ENCODE assay signal across 10 mouse cellular contexts in genomic region chr7:145211680-145212659, GRCm38 (mm10). TPM values are rescaled to one million over a fixed set of nuclear protein-coding genes. Genes with fewer than 3 reads are reported as not detected.
DNase-seq lines count a peak whose midpoint lies in the region; ATAC-seq and TF ChIP-seq lines count a peak whose summit lies in the region.
"Had no signal": no experiment of that assay in that cellular context is flagged by ENCODE, and none has a peak within 500 bp of the region (broad histone marks: within the 10 kb centered on the region; RNA-seq: fewer than 3 reads in every experiment).

No protein-coding gene starts in this region.

- DNase-seq in kidney, adult 11 months = peak; percentile 40
- no peak for DNase-seq in kidney, adult 8-10 months
- peak; percentile 81 for DNase-seq in forebrain, embryonic 14.5 days (ENCODE audit: low spot score)
- peak; percentile 65 for DNase-seq in limb, embryonic 10.5 days (ENCODE audit: low spot score)
- DNase-seq in urinary bladder, postnatal 14 days (ENCODE audit: low spot score) = no peak
- no peak for DNase-seq in gastrocnemius, adult 2 months
- DNase-seq in adrenal gland, postnatal 14 days = no peak

- peaks cover 18% of the 10 kb centered on the region for H3K4me1 ChIP-seq in forebrain, embryonic 14.5 days (ENCODE audit: control insufficient read depth, insufficient read depth, low read length)
- H3K4me1 ChIP-seq in limb, embryonic 10.5 days = peaks cover 52% of the 10 kb centered on the region
- H3K4me1 ChIP-seq in stomach, embryonic 14.5 days (ENCODE audit: control insufficient read depth, insufficient read depth, low read length) = peaks cover 18% of the 10 kb centered on the region

- no peaks in the 10 kb centered on the region for H3K27me3 ChIP-seq in forebrain, embryonic 14.5 days (replicated peaks; ENCODE audit: control insufficient read depth, insufficient read depth, low read length)
- no peaks in the 10 kb centered on the region for H3K27me3 ChIP-seq in limb, embryonic 10.5 days (ENCODE audit: low read depth, poor library complexity, severe bottlenecking)
- H3K27me3 ChIP-seq in stomach, embryonic 14.5 days (ENCODE audit: control insufficient read depth, insufficient read depth, low read length) = no peaks in the 10 kb centered on the region

- peak overlapping the region; percentile 83 for H3K27ac ChIP-seq in forebrain, embryonic 14.5 days (ENCODE audit: low read depth, low read length)
- H3K27ac ChIP-seq in limb, embryonic 10.5 days = peak overlapping the region; percentile 89
- H3K27ac ChIP-seq in stomach, embryonic 14.5 days (ENCODE audit: low read length) = no peak overlapping the region; the same call in 1 of the 2 replicates
- H3K27ac ChIP-seq in gastrocnemius, adult 2 months = no peak overlapping the region

- peak; percentile 84 for ATAC-seq in forebrain, embryonic 14.5 days
- ATAC-seq in stomach, embryonic 14.5 days (ENCODE audit: insufficient number of reproducible peaks, insufficient read depth, low FRiP score, low read depth) = 0 out of 2 replicates have a peak, but pooled peaks have one; percentile 35

- H3K9ac ChIP-seq in forebrain, embryonic 14.5 days (ENCODE audit: low read length) = peak overlapping the region; percentile 47; the same call in 1 of the 2 replicates
- 0 out of 2 replicates have a peak overlapping the region, but pooled peaks have one; percentile 4 for H3K9ac ChIP-seq in stomach, embryonic 14.5 days (replicated peaks; ENCODE audit: low read depth, low read length)

- intact Hi-C loops in gastrocnemius, adult 2 months (cut with DNase I) = no loop called here

- no peaks in the 10 kb centered on the region for H3K9me3 ChIP-seq in forebrain, embryonic 14.5 days (replicated peaks; ENCODE audit: control insufficient read depth, low read length)
- no peaks in the 10 kb centered on the region for H3K9me3 ChIP-seq in limb, embryonic 10.5 days (replicated peaks)
- H3K9me3 ChIP-seq in stomach, embryonic 14.5 days (ENCODE audit: control insufficient read depth, low read depth, low read length) = no peaks in the 10 kb centered on the region

- H3K36me3 ChIP-seq in forebrain, embryonic 14.5 days (ENCODE audit: control insufficient read depth, insufficient read depth, low read length) = no peaks in the 10 kb centered on the region
- H3K36me3 ChIP-seq in limb, embryonic 10.5 days = no peaks in the 10 kb centered on the region
- no peaks in the 10 kb centered on the region for H3K36me3 ChIP-seq in stomach, embryonic 14.5 days (ENCODE audit: control insufficient read depth, insufficient read depth, low read length)

- no peak for TF ChIP-seq CTCF in gastrocnemius, adult 2 months (IDR thresholded peaks at IDR 0.05)

- 5% methylated on average over 14 of the region's 14 CpGs for WGBS in forebrain, embryonic 14.5 days
- WGBS in limb, embryonic 10.5 days = 17% methylated on average over 14 of the region's 14 CpGs
- 17% methylated on average over 14 of the region's 14 CpGs for WGBS in stomach, embryonic 14.5 days

- no peak overlapping the region for H3K4me3 ChIP-seq in forebrain, embryonic 14.5 days (ENCODE audit: low read depth, low read length)
- H3K4me3 ChIP-seq in limb, embryonic 10.5 days = no peak overlapping the region
- no peak overlapping the region for H3K4me3 ChIP-seq in stomach, embryonic 14.5 days (ENCODE audit: low read depth, low read length)
- no peak overlapping the region for H3K4me3 ChIP-seq in gastrocnemius, adult 2 months
- H3K4me3 ChIP-seq: myocyte had no signal

- H3K4me2 ChIP-seq in forebrain, embryonic 14.5 days (ENCODE audit: low read length) = no peak overlapping the region
- H3K4me2 ChIP-seq in stomach, embryonic 14.5 days (replicated peaks; ENCODE audit: low read depth, low read length) = no peak overlapping the region

RNA-seq across cellular contexts. Expression of gene 1810010D01Rik, which starts 4.1 kb away (rescaled TPM):
- polyA plus RNA-seq in forebrain, embryonic 14.5 days (2014; fragmentation: Nextera tagmentation; extraction: Ambion mirVana) = not detected in 2 replicates
- polyA plus RNA-seq in limb, embryonic 10.5 days (2016; fragmentation: Nextera tagmentation; extraction: Ambion mirVana) = 0.33 TPM in 1 of 2 replicates, not detected in the other
- polyA plus RNA-seq in stomach, embryonic 14.5 days (2014; fragmentation: Nextera tagmentation; extraction: Ambion mirVana) = 0.71 and 0.88 TPM in 2 replicates
- under 1 TPM in 1 of 2 experiments, not detected in 1; 0.67 TPM for total RNA-seq in gastrocnemius, adult 2 months (2021)
- not detected in 2 replicates for total RNA-seq in adrenal gland, postnatal 14 days (2021)
- total RNA-seq: CH12.LX had no signal
- polyA plus RNA-seq: myocyte had no signal

Comparison
In these comparisons a context has a peak if more than half of its experiments do, and no peak if none do; other contexts are left out.
1. DNase-seq: peak in kidney, adult 11 months (single experiment), forebrain, embryonic 14.5 days (single experiment) and limb, embryonic 10.5 days (single experiment); none in kidney, adult 8-10 months (0 of 2), urinary bladder, postnatal 14 days (single experiment), gastrocnemius, adult 2 months (single experiment) and adrenal gland, postnatal 14 days (single experiment).
2. H3K27ac ChIP-seq: peak in forebrain, embryonic 14.5 days (single experiment) and limb, embryonic 10.5 days (single experiment); none in stomach, embryonic 14.5 days (single experiment) and gastrocnemius, adult 2 months (single experiment).